Mouse (Mus musculus) liver, embryonic 14.5 days (tissue): ENCODE results near the gene Unk.

Source experiments
- CTCF ChIP-seq: IDR thresholded peaks from 2 replicates; pipeline ENCODE4 v1.5.1; 2016; ENCODE audit warnings: antibody characterized with exemption, low read depth, control low read depth
- EP300 ChIP-seq: IDR thresholded peaks from 2 replicates; pipeline ENCODE4 v1.6.1; 2016; ENCODE audit warnings: antibody characterized with exemption, low read depth

- TF ChIP-seq CTCF = no peak
- no peak for TF ChIP-seq EP300
Measured at GRCm38 (mm10) chr11:116008411-116008810, 21.7 kb upstream of the Unk start.
